ENCODE assay signal across 7 mouse cellular contexts in the genomic region with DNA sequence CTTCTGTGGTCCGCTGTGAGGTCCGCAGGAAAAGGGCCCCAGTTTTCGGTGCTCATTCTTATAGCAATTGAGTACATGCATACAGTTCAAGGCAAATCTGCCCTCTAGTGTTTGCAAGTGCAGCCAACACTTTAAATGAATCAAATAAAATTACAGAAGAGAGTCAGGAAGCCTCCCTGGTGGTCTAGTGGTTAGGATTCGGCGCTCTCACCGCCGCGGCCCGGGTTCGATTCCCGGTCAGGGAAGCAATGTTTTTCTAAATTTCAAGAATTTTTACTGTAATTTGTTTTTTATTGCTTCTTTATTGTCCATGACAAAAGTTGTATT. TPM values are rescaled to one million over a fixed set of nuclear protein-coding genes. Genes with fewer than 3 reads are reported as not detected.
A peak's percentile ranks its signal among the peaks of the same experiment; 100 is the strongest.
DNase-seq lines count a peak whose midpoint lies in the region; ATAC-seq and TF ChIP-seq lines count a peak whose summit lies in the region.

No protein-coding gene starts in this region.

- H3K4me1 ChIP-seq in intestine, embryonic 16.5 days (ENCODE audit: control insufficient read depth, insufficient read depth, low read length) = no peaks in the 10 kb centered on the region
- no peaks in the 10 kb centered on the region for H3K4me1 ChIP-seq in midbrain, embryonic 12.5 days
- H3K4me1 ChIP-seq in small intestine, adult 2 months (ENCODE audit: control insufficient read depth, insufficient read depth, insufficient read length, low read length) = no peaks in the 10 kb centered on the region

- H3K9ac ChIP-seq in intestine, embryonic 16.5 days (ENCODE audit: low read depth, low read length) = no peak overlapping the region
- no peak overlapping the region for H3K9ac ChIP-seq in midbrain, embryonic 12.5 days (replicated peaks)

- H3K4me3 ChIP-seq in intestine, embryonic 16.5 days (ENCODE audit: low read length) = peak overlapping the region; percentile 56
- peak overlapping the region; percentile 38 for H3K4me3 ChIP-seq in midbrain, embryonic 12.5 days
- peak overlapping the region; percentile 72 for H3K4me3 ChIP-seq in small intestine, adult 2 months (ENCODE audit: low read depth, low read length)

- no peaks in the 10 kb centered on the region for H3K27me3 ChIP-seq in intestine, embryonic 16.5 days (replicated peaks; ENCODE audit: control insufficient read depth, insufficient read depth, low read length)
- no peaks in the 10 kb centered on the region for H3K27me3 ChIP-seq in midbrain, embryonic 12.5 days
- no peaks in the 10 kb centered on the region for H3K27me3 ChIP-seq in small intestine, adult 2 months (ENCODE audit: control insufficient read depth, insufficient read depth, low read length)

- H3K36me3 ChIP-seq in intestine, embryonic 16.5 days (ENCODE audit: control insufficient read depth, insufficient read depth, low read length) = no peaks in the 10 kb centered on the region
- no peaks in the 10 kb centered on the region for H3K36me3 ChIP-seq in midbrain, embryonic 12.5 days
- no peaks in the 10 kb centered on the region for H3K36me3 ChIP-seq in small intestine, adult 2 months (ENCODE audit: control insufficient read depth, insufficient read depth, low read length)

- DNase-seq in adrenal gland, adult 8-10 months = peak; percentile 60
- DNase-seq in embryo, embryonic 11.5 days (ENCODE audit: low read depth, low spot score) = peak; percentile 75
- peak; percentile 29 to 63 for DNase-seq in gastrocnemius, postnatal 4 days (ENCODE audit: low spot score in 2 of 2)
- DNase-seq in left cerebral cortex, postnatal 4 days = peak; percentile 51

- no peaks in the 10 kb centered on the region for H3K9me3 ChIP-seq in intestine, embryonic 16.5 days (ENCODE audit: control insufficient read depth, low read length)
- no peaks in the 10 kb centered on the region for H3K9me3 ChIP-seq in midbrain, embryonic 12.5 days

- TF ChIP-seq POLR2A in small intestine, adult 2 months (IDR thresholded peaks at IDR 0.05; ENCODE audit: low read depth, low read length) = no peak

- H3K4me2 ChIP-seq in intestine, embryonic 16.5 days (ENCODE audit: low read depth, low read length) = peak overlapping the region; percentile 56
- H3K4me2 ChIP-seq in midbrain, embryonic 12.5 days (replicated peaks) = peak overlapping the region; percentile 45

- H3K27ac ChIP-seq in intestine, embryonic 16.5 days (ENCODE audit: low read length) = no peak overlapping the region
- no peak overlapping the region for H3K27ac ChIP-seq in midbrain, embryonic 12.5 days (replicated peaks)
- H3K27ac ChIP-seq in small intestine, adult 2 months (ENCODE audit: insufficient read depth, low read depth, low read length) = no peak overlapping the region

- ATAC-seq in intestine, embryonic 16.5 days = peak; percentile 95
- peak; percentile 94 for ATAC-seq in midbrain, embryonic 12.5 days (ENCODE audit: low FRiP score, low read depth)

- intact Hi-C loops in left cerebral cortex, postnatal 4 days (cut with DNase I) = no loop called here

- peak; percentile 64; the same call in 1 of the 2 replicates for TF ChIP-seq CTCF in small intestine, adult 2 months (IDR thresholded peaks at IDR 0.05; ENCODE audit: extremely low read depth, insufficient read length, insufficient replicate concordance, low read depth, low read length)

- WGBS in intestine, embryonic 16.5 days = 9% methylated on average over 11 of the region's 11 CpGs
- 19% methylated on average over 11 of the region's 11 CpGs for WGBS in midbrain, embryonic 12.5 days
- 2% methylated on average over 11 of the region's 11 CpGs for WGBS in small intestine, adult 2 months

RNA-seq across cellular contexts. Expression of a gene that starts 7.8 kb away (rescaled TPM):
- 10 to 100 TPM; 29.2 to 46.0 (median 37.0) TPM for total RNA-seq in adrenal gland, adult 8-10 months (2022)
- total RNA-seq in gastrocnemius, postnatal 4 days (2021) = 10 to 100 TPM; 11.5 to 15.0 TPM
- 8.1 and 9.4 TPM in 2 replicates for polyA plus RNA-seq in intestine, embryonic 16.5 days (2015; fragmentation: Nextera tagmentation; extraction: Ambion mirVana)
- 10 to 100 TPM; 63.6 to 66.2 TPM for total RNA-seq in left cerebral cortex, postnatal 4 days (2021)
- 7.4 and 8.0 TPM in 2 replicates for polyA plus RNA-seq in midbrain, embryonic 12.5 days (2016; fragmentation: Nextera tagmentation; extraction: Ambion mirVana)
- polyA plus RNA-seq in small intestine, adult 2 months (2012; rRNA removed) = 1.2 and 2.4 TPM in 2 replicates

RNA-seq across cellular contexts. Expression of a gene that starts 31.7 kb away (rescaled TPM):
- 1 to 10 TPM; 1.5 to 2.1 (median 1.8) TPM for total RNA-seq in adrenal gland, adult 8-10 months (2022)
- total RNA-seq in gastrocnemius, postnatal 4 days (2021) = 1 to 10 TPM; 1.8 to 2.0 TPM
- 2.9 TPM in 2 replicates for polyA plus RNA-seq in intestine, embryonic 16.5 days (2015; fragmentation: Nextera tagmentation; extraction: Ambion mirVana)
- total RNA-seq in left cerebral cortex, postnatal 4 days (2021) = 1 to 10 TPM; 4.4 to 4.8 TPM
- polyA plus RNA-seq in midbrain, embryonic 12.5 days (2016; fragmentation: Nextera tagmentation; extraction: Ambion mirVana) = 3.7 and 4.6 TPM in 2 replicates
- 1.5 and 1.6 TPM in 2 replicates for polyA plus RNA-seq in small intestine, adult 2 months (2012; rRNA removed)
